Mouse (Mus musculus): Measurements from ENCODE around the gene Rfx6. TPM values are rescaled to one million over a fixed set of nuclear protein-coding genes. Genes with fewer than 3 reads are reported as not detected.

The Rfx6 gene
- under 1 TPM in 1 of 2 experiments, not detected in 1; 0.24 TPM for polyA plus RNA-seq (2017; shearing (Covaris generic))

DNA sequence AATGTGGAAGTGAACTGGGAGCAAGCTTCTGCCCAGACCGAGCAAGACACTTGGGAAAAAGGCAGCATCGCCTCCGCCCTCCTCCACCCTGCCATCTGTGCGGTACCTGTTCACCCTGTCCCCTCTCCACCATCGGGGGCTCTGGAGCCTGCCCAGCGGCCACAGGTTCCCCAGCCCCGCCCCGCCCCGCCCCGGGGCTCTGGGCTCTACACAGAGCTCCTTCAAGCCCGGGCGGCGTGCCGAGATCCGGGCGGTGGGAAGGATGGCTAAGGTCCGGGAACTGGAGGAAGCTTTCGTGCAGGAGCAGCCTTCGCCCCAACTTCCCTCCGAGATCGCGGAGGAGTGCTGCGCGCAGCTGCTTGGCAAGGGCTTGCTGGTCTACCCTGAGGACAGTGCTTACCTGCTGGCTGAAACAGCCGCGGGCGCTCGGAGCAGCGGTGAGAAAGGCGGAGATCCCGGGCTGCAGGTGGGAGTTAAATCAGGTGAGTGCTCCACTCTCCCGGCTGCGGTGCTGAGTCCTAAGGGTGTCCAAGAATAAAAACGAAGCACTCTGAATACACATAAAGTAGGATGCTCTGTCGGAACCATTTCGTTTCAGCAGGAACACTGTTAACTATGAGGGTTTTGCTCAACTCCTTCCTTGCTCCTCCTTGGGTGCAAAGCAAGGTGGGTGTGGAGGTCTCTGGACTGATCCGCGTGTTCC is at the start of gene Rfx6:
TSS of gene Rfx6 (plus strand) at position 209 of the 703 bp plus-strand sequence.

DNA sequence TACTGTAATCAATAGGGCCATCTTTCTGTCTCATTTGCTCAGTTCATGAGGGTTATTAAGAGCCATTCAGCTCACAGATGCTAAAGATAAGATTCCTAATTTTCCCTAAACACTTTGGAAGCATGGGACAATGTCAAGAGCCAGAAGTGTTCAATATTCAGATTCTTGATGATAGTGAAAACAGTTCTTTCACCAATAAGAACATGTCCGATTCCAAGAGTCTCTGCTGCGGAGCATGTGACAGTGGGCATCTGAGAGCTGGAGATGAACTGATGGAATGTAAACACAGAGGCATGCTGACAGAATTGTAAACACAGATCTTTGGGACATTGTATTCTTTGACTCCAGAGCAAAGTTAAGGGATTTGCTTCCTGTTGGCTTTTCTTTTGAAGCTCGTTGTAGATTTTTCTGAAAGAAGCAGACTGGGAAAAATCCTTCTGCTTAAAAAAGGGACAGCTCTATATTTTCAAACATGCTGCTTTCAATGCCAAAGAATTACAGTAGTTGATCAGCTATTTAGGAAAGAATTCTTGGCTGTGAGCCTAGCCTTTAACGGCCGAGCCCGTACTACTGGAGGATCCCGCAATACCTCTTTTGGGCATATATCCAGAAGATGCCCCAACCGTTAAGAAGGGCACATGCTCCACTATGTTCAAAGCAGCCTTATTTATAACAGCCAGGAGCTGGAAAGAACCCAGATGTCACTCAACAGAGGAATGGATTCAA is 46.0 kb upstream of the Rfx6 start, which contains the start of gene Gprc6a:
TSS of gene Gprc6a (minus strand) at position 51 of the 726 bp plus-strand sequence.

Other genes with a start within 250 kb of the Rfx6 start
- gene Gm49339, start 197.1 kb upstream of the Rfx6 start, polyA plus RNA-seq (2017; shearing (Covaris generic)) = 1 to 10 TPM; 7.9 to 9.7 TPM
- gene Lilr4b, start 197.1 kb upstream of the Rfx6 start, polyA plus RNA-seq (2017; shearing (Covaris generic)) = 10 to 100 TPM; 36.9 to 46.6 TPM
- 10 to 100 TPM; 63.3 to 96.2 TPM for gene Lilrb4a, start 186.8 kb upstream of the Rfx6 start, polyA plus RNA-seq (2017; shearing (Covaris generic))
- gene Fam162b, start 87.2 kb upstream of the Rfx6 start, polyA plus RNA-seq (2017; shearing (Covaris generic)) = under 1 TPM in 1 of 2 experiments, not detected in 1; 0.76 TPM
- gene Gprc6a, start 46.3 kb upstream of the Rfx6 start, polyA plus RNA-seq (2017; shearing (Covaris generic)) = under 1 TPM; 0.12 to 0.24 TPM

Measured in inflammation-experienced regulatory T-cells (primary cell).